Mouse (Mus musculus) G1E-ER4 (cell line): ENCODE measurements around the gene Scly. TPM values are rescaled to one million over a fixed set of nuclear protein-coding genes. Genes with fewer than 3 reads are reported as not detected.

Experiments used
- GATA1 ChIP-seq: IDR thresholded peaks from one replicate; pipeline ENCODE4 v1.8.0; 2012; ENCODE audit warnings: low read length, inconsistent platforms
- polyA plus RNA-seq: library from polyadenylated mRNA; stranded (reverse); fragments of >175 nt; gene quantifications from 2 replicates; pipeline ENCODE4 v1.2.3, GENCODE M21; 2012

Gene Scly
- polyA plus RNA-seq, 1 experiment, result 2.6 TPM

DNA sequence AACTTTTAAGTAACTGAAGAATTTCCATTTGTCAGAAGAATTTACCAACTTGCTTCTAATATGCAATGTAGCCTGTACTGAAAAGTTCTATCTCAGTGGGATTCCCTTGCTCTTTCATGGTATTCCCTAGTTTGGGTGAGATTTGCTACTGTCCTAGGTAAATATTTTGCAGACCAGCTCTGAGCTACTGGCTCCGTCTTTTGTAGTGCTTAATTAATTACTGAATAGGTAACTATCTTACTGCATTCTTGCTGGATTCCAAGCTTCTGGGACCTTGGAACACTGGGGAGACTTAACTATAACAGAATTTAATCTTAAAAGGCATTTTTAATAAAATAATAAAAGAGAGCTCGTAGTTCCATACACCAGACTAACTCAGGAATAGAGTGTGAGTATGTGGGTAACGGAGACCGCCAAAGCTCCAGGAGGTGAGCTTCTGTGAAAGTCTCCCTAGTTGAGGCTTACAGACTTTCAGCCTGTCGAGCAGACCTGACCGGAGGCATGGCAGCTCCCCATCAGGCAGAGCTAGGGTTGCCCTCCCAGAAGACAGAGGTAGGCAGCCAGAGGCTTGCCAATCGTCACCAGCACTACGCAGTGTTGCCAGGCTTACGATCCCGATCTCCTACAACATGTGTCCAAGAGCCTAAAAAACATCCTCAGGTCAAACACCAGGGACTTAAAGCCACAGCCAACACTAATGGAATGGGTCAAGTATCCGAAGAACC, 5.9 kb upstream of the Scly start:
- TF ChIP-seq GATA1, result no peak

DNA sequence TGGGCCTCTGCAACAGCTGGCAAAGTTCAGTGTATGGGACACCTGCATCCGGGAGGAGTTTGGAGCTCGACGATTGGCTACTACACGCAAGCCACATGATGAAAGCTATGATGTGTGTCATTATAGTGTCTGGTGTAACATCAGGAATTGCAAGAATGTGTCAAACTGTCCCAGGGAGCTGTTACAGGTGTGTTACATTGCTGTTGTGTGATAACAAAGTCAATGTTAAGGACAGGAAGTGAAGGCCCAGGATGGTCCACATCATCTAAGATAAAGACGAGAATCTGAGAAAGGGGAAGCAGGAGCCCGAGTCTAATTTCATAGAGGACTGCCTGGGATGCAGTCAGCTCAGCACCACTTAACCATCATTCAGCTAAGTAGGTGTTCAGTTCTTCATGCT, 2.6 kb upstream of the Scly start:
- TF ChIP-seq GATA1, result no peak

DNA sequence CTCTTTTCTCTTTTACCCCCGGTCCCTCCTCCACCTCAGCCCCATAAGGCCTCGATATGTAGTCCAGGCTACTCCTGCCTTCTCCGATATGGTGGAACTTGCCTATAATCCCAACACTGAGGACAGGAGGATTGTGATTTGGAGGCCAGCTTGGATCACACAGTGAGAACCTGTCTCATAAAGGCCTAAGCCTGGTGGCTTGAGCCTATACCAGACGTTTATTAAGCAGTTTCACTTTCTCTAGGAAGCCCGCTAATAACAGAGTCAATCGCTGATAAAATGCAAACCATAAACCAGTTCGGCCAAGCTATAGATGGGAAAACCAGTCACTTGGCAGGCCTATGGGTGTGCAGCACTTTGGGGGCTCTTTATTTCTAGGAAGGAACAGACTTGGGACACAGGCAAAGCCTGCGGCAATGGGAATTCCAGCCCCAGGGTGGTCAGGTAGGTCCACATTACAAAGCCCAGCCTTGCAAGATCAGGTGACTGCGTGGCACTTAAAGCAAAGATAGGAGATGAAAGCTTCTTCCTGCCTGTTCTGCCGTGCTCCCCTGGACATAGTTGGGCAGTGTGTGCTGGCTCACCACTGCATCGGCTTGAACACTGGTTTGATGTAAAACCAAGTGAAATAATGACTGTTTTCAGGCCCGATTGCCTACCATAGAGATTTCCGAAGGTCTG, 1.0 kb downstream of the Scly start:
- TF ChIP-seq GATA1, result no peak

- TF ChIP-seq GATA1, result no peak
Observed at GRCm38 (mm10) chr1:91299707-91300426, 1.7 kb downstream of the Scly start.

DNA sequence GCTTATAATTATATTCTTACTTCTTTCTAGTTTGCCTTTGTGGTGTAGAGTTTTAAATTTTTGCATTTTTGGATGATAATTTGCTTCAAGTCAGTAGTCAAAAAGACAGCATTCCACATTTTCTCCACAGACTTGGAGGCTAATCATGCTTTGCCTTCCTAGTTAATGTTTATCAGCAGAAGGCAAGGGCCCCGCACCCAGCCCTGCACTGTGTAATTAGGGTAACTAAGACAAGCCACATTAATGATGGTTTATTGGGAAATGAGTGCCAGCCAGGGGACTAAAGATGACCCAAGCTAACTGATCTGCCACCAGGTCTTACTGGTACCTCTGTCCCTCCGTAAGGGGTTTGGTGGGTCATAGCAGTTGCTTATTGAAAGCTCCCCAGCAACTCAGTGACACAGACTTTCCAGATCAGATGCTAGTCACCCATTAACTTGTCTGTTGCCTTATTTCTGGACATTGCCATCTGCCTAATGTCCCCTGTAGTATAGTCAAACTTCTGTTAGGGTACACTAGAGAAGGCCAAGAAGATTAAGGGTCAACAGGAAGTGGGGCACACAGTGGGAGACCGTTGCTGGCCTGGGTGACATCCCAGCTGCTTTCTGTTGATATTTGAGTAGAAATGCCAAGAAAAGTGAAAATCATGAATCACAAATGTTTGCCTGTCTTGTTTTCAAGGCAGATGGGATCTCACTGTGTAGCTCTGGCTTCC, 3.2 kb downstream of the Scly start:
- TF ChIP-seq GATA1, result no peak

DNA sequence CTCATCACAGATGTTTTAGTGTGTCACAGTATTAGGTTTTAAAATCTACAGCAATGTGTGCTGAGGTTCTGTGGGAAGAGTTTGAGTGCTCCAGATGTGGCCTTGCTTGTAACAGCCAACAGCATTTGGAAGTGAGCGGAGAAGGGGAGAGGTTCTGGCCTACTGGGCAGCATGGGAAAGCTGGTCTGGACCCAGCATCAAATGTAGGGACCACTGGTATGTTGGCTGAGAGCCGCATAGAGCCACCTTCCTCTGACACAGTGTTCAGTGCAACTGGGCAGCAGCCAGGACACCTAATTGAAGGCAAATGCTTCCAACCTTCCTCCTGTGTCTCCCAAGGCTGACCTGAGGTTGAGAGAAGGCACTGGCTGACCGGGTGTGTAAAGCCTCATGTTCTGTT, 3.9 kb downstream of the Scly start:
- TF ChIP-seq GATA1, result no peak

GRCm38 (mm10) chr1:91304621-91305020, 6.5 kb downstream of the Scly start:
- TF ChIP-seq GATA1, result no peak

GRCm38 (mm10) chr1:91309366-91310085, 11.4 kb downstream of the Scly start:
- TF ChIP-seq GATA1, result no peak

DNA sequence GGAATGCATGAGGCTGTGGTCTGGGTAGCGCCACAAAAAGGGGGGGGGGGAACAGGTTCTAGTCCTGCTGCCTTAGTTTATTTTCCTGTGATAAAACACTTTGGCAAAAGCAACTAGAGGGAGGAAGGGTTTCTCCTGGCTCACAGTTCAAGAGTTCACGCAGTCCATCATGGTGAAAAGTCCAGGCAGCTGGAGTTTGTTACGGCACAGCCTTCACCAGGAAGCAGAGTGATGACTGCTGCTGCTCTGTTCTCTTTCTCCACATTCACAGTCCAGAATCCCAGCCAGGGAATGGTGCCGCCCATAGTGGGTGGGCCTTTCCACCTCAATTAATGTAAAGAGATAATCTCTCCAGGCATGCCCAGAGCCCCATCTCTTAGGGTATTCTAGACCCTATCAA, 14.1 kb downstream of the Scly start:
- no peak for TF ChIP-seq GATA1

DNA sequence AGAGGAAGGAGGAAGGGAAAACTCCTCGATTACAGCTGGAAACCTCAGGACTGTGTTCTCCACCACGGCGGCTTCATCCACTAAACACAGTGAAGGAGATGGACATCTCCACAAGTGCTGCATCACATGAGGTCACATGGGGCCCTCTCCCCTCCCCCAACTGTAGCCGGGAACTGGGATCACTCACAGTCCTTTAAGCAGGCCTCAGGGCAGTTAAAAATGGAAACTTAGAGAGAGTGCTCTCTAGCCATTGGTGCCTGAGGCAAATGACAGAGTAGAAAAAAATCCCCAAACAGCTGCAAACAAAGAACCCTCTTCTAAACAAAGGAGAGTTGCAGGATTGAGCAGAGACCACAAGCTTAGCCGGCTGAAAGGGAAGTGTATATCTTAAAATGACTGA, 15.1 kb downstream of the Scly start:
- TF ChIP-seq GATA1, result no peak

- TF ChIP-seq GATA1, result no peak
Observed at GRCm38 (mm10) chr1:91317656-91318055, 19.5 kb downstream of the Scly start.

GRCm38 (mm10) chr1:91321760-91322438, 23.8 kb downstream of the Scly start, which contains the start of gene Espnl:
Espnl (plus strand) TSS chr1:91322075.
- no peak for TF ChIP-seq GATA1

DNA sequence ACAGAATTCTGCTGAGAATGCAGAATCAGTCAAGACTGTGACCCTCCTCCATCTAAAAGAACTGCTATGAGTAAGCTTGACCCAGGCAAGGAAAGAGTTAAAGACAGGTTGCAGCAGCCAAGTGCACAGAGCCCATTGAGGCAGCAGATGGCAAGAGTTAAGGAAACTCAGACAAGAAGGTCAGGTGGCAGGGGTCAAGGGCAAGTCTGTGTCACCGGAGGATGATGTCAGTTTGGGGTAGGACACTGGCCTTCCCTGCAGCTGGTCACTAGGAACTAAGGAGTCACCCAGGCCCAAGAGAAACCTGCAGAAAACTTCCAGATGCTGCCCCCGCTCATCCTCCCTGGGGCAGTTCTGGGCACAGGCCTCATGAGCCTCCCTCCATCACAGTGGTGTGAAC, 26.5 kb downstream of the Scly start:
- TF ChIP-seq GATA1, result no peak

DNA sequence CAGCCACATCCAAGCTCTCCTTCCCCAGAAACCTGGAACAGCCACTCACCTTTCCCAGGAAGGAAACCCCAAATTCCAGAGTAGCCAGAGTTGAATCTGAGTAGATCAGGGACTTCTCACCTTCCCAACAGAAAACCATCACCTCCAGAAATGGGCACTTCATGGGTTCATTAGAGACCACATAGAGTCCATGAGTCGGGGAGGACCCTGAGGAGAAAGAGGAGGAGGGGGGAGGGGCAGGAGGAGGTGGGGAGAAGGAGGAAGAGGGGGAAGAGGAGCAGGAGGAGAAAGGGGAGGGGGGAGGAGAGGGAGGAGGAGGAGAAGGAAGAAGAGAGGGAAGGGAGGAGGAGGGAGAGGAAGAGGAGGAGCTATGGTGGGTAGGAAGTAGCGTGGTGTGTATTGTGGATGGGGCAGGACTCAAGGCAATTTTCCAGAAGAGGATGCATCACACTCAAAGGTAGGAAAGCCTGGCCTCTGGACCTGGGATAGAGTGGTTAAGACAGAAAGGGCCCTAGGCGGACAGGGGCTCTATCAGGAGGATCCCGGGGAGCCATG, 27.4 kb downstream of the Scly start:
- no peak for TF ChIP-seq GATA1

DNA sequence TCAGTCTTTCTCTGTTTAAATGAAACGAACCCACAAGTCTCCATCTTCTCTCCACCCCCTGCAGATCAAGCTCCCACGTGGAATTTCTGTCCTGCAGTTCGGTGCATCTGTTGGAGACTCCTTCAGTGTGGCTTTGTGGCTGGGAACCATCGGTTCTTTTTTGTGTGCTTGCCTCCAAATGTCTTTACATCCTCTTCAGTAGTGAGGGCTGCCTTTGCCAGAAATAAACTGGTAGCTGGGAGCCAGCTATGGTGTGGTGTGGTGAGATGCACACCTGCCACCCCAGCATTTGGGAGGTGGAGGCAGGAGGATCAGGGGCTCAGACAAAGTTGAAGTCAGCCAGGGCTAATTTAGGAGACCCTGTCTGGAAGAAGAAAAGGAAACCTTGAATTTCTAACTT, 34.0 kb downstream of the Scly start:
- no peak for TF ChIP-seq GATA1
